Mouse (Mus musculus) liver, adult 10 weeks (tissue): ENCODE measurements around the gene Slc29a1. TPM values are rescaled to one million over a fixed set of nuclear protein-coding genes. Genes with fewer than 3 reads are reported as not detected.

Experiments used
- polyA plus RNA-seq: library from polyadenylated mRNA; stranded (reverse); fragments of 350-450 nt; fragmentation: Illumina TruSeq; extraction: RNeasy Lipid Tissue Mini Kit (QIAGEN cat#74804); gene quantifications from one replicate; pipeline ENCODE4 v1.2.3, GENCODE M21; 2014; ENCODE audit warnings: low read depth, low replicate concordance

Gene Slc29a1
- 49.5 TPM for polyA plus RNA-seq

DNA sequence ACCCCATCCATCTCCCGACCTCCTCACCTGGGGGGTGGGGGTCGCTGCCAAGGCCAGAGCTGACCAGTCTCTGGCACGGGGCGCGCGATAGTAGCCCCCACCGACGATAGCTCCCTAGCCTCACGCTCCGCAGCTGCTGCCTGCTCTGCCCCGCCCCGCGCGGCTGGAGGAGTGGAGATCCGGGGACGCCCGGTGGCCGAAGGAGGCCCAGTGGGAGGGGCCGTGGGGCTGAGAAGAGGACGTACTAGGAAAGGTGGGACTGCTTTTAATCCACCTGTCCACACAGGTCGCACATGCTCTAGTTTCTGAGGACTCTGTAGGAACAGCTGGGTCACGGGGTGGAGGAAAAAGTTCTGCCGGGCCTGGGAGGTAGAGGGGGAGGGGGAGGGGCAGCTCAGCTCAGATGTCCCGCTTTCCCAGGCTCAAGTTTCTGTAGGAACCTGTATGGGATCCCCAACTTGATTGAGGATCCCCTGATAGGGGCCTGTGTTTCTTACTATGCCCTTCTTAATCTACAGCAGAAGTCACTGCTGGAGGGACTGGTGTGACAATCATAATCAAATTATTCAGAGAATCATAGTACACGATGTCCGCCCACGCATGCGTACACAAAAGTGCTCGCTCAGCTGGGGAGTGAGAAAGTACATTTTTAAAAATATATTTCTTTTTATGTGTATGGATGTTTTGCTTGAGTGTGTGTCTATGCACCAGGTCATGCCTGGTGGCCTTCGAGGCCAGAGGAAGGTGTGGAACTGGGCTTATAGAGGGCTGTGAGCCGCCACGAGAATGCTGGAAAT is at the start of gene Slc29a1:
Gene Slc29a1, minus strand, starts transcription at position 161 of the 797 bp plus-strand sequence.

DNA sequence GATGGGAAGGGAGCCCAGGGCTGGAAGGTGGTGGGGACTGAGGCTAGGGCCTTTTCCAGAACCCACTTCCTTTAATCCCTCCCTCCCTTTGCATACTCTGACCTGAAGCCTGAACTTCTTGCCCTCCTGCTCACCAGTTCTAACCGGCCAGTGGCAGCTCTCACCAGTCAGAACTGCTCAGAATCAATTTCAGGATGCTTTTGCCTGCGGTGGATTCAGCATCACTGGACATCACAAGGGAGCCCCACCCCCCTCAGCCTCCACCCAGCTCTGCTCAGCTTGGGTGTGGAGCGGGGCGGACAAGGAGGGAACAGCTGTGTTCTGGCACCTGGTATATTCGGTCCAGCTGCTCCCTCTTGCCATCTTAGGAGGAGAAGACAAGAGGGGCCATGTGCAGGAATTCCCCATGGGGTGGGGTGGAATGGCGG is 2.5 kb upstream of the Slc29a1 start, which contains the start of gene Mymx:
Gene Mymx, minus strand, starts transcription at position 226 of the 428 bp plus-strand sequence.

DNA sequence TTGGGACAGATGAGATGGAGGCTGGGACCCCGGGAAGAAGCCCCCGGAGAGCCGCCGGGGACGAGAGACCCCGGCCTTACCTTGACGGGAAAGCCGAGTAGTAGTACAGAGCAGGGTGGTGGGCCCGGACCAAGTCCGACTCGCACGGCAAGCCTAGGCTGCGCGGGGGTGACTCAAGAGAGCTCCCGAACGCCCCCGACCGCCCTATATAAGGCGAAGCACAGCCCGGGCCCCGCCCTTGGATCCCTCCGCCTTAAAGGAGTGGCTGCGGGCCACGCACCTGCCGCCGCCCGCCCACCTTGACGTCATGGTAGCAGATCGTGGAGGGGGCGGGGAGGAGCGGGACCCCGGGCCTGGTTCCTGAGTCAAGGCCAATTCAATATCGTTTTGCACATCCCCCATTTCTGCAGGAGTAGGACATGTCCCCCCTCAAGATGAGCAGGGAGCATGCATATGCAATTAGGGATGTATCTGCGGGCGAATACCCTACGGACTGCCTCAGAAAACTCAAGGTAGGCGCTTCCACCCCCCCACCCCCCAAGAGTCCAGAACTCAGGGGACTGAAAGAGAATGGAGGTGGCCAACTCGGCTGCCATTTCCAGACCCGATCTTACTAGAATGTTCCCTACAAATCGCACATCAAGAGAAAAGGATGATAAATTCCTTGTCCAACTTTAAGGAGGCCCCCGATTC is 26.2 kb downstream of the Slc29a1 start, which contains the start of gene Hsp90ab1:
Gene Hsp90ab1, minus strand, starts transcription at position 185 of the 693 bp plus-strand sequence.

DNA sequence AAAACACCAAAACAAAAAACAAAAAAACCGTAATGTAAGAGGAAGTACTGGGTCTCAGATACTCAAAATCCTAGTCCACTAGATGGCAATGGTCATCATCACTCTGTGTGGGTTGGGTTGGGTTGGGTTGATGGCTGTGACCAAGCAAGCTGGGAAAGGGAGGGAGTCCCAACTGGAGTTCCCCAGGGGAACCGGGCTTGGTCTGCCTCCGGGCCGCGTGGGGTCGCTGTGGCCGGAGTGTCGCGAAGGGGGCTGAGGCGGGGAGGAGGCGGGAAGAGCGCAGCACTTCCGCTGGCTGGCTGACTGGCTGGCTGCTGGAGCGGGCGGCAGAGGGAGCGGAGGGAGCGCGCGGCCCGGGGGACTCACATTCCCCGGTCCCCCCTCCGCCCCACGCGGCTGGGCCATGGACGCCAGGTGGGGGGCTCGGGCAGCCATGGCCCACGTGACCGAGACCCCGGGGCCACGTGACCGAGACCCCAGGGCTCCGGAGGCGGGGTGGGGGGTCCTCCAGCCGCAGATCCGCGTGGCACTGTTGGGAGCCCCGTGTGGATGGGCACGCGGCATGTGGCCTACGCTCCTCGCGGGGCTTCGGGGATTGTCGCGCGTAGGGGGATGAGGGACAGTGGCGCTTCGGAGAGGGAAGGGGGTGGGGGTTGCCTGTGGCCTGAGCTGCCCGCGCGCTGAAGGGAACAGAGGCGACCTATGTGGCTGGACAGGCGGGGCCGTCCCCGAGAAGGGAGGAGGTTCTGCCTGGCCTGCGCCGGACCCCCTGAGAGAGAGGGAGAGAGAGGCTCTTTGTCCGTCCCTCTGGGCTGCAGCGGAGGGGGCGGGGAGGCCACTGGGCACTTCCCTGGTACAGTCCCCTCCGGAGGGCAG is 35.5 kb downstream of the Slc29a1 start, which contains the start of gene Slc35b2:
Gene Slc35b2, plus strand, starts transcription at position 220 of the 876 bp plus-strand sequence.

DNA sequence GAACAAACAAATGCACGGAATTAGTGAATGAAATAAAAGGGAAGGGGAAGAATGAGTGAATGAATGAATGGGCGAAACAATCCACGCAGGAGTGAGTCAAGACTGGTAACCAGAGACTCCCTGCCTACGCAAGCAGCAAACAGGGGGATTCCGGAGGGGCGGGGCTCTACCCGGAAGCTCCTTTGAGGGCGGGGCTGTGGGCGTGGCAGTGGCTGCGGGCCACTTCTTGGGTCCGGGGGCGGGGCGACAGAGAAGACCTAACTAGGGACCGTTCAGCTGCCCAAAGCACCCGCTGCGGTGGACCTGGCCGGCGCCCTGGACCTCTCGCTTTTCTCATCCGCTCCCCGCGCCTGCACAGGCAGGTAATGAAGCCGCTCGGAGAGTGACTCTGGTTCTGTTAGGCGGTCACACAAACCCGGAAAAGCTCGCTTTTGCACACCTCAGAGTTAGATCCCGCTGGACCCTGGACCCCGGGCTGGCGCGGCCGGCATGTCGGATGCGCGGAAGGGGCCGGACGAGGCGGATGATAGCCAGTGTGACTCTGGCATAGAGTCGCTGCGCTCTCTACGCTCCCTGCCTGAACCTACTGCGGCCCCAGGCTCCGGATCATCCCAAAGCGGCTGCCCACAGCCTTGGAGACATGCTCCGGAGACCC is 43.8 kb downstream of the Slc29a1 start, which contains the start of gene Nfkbie:
Gene Nfkbie, plus strand, starts transcription at position 252 of the 655 bp plus-strand sequence.

DNA sequence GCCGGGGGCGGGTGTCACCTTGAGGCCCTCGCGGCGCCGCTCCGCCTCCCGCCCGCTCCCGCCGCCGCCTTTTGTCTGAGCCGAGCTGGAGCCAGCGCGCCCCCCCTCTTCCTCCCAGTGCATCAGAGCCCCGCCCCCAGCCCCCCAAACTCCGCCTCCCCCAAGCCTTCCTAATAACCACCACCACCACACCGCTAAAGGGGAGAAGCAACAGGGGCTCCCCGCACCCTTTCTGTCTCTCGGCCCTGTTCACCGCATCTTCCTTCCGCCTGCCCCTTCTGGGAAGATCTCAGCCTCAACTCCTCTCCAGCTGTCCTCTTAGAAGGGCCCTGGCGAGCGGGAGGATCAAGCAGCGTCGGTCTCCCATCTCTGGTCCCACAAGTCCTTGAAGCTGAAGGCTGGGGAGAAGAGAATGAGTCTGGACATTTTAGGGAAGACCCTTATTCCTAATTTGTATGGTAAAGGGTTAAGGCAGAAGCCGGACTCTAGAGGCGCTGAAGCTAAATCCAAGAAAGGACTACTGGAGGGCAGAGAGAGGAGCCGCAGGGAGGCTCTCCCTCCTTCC is 49.7 kb downstream of the Slc29a1 start, which contains the start of gene Tmem151b:
Gene Tmem151b, minus strand, starts transcription at position 61 of the 565 bp plus-strand sequence.

Other genes starting within 250 kb of the Slc29a1 start
- 21.5 TPM for gene Cdc5l, start 165.9 kb downstream of the Slc29a1 start, polyA plus RNA-seq
- gene Spats1, start 124.2 kb downstream of the Slc29a1 start, polyA plus RNA-seq, result not detected
- 0.34 TPM for gene Aars2, start 92.8 kb downstream of the Slc29a1 start, polyA plus RNA-seq
- gene Tcte1, start 76.2 kb downstream of the Slc29a1 start, polyA plus RNA-seq, result not detected
- gene Tmem151b, start 49.9 kb downstream of the Slc29a1 start, polyA plus RNA-seq, result not detected
- gene Nfkbie, start 43.9 kb downstream of the Slc29a1 start, polyA plus RNA-seq, result 0.85 TPM
- 5.3 TPM for gene Slc35b2, start 35.7 kb downstream of the Slc29a1 start, polyA plus RNA-seq
- 709 TPM for gene Hsp90ab1, start 26.3 kb downstream of the Slc29a1 start, polyA plus RNA-seq
- gene Mymx, start 2.5 kb upstream of the Slc29a1 start, polyA plus RNA-seq, result not detected
- gene Capn11, start 59.7 kb upstream of the Slc29a1 start, polyA plus RNA-seq, result 0.90 TPM
- 4.9 TPM for gene Mrpl14, start 86.7 kb upstream of the Slc29a1 start, polyA plus RNA-seq
- gene Tmem63b, start 87.3 kb upstream of the Slc29a1 start, polyA plus RNA-seq, result 12.6 TPM
- gene 1600014C23Rik, start 134.2 kb upstream of the Slc29a1 start, polyA plus RNA-seq, result not detected